Mouse (Mus musculus) heart, postnatal 0 days (tissue): ENCODE measurements at regions not wholly inside any gene's neighbourhood (a gene's known extent, or its start where the extent isn't known, plus 50 kb on each side); places are given as distances from the start of the nearest gene placed in this dataset.

Source experiments
- CTCF ChIP-seq: IDR thresholded peaks from 2 replicates; pipeline ENCODE4 v1.5.1; 2016; ENCODE audit warnings: antibody characterized with exemption, control low read depth, low read depth
- EP300 ChIP-seq: IDR thresholded peaks from 2 replicates; pipeline ENCODE4 v1.6.1; 2016; ENCODE audit warnings: antibody characterized with exemption, low read depth

GRCm38 (mm10) chr7:136780708-136781107 lies 113.7 kb upstream of the Mgmt start:
- TF ChIP-seq EP300 (no peak), CTCF (no peak)
